Mouse (Mus musculus): ENCODE data around the gene Ank. TPM values are rescaled to one million over a fixed set of nuclear protein-coding genes. Genes with fewer than 3 reads are reported as not detected.
A peak's percentile ranks its signal among the peaks of the same experiment; 100 is the strongest.

Gene Ank
- polyA plus RNA-seq, 1 experiment from 2014 or later: 15.0 TPM

DNA sequence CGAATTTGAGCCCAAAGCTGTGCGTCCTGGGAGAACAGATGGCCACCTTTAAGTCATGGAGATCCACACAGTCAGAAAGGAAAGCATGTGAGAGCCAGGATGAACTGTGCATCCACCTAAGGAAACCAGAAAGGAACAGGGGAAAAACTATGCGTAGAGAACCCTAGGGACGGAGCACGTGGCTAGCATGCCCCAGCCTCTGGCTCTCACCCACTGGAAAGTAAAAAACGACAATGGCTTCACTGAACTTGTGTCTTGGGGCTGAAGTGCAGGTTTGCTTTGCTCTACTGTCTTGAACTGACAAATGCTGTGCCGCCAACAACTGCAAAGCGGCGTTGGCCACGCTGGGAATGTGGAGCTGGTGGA lies 159.4 kb downstream of the Ank start:
- H3K27ac ChIP-seq (replicated peaks; ENCODE audit: low read depth, low read length): no peak overlapping the region
- DNase-seq: no peak
- no peak overlapping the region for H3K4me2 ChIP-seq (ENCODE audit: low read length)
- H3K27me3 ChIP-seq (ENCODE audit: control insufficient read depth, insufficient read depth, low read length): no peaks in the 10 kb centered on the region
- H3K4me1 ChIP-seq (ENCODE audit: control insufficient read depth, insufficient read depth, low read length): peaks cover 11% of the 10 kb centered on the region
- peaks cover 19% of the 10 kb centered on the region for H3K36me3 ChIP-seq (ENCODE audit: control insufficient read depth, insufficient read depth, low read length)
- no peaks in the 10 kb centered on the region for H3K9me3 ChIP-seq (ENCODE audit: control insufficient read depth, low read length)
- no peak for ATAC-seq (ENCODE audit: low FRiP score, low TSS enrichment)
- no peak overlapping the region for H3K4me3 ChIP-seq (replicated peaks; ENCODE audit: low read depth, low read length)
- H3K9ac ChIP-seq (replicated peaks; ENCODE audit: low read length): no peak overlapping the region
- WGBS: 82% methylated on average over 10 of the region's 10 CpGs

DNA sequence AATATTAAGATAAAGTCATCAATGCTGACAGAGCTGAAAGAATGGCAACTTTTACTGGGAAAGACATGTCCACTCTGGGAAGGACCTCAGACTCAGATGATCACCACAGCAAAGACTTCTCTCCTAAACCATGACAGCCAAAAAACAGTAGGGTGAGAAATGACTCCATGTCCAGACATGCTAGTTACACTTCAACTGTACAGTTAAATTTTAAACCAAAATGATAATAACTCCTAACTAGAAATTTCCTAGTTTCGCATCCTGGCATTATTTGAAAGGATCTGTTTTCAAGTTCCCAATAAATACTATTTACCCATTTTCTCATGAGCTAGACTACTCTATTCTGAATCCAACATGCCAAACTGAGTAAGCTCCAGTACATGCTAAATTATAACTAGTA lies 159.8 kb downstream of the Ank start:
- no peak overlapping the region for H3K4me3 ChIP-seq (replicated peaks; ENCODE audit: low read depth, low read length)
- WGBS: 91% methylated on average over 1 of the region's 1 CpGs
- no peaks in the 10 kb centered on the region for H3K27me3 ChIP-seq (ENCODE audit: control insufficient read depth, insufficient read depth, low read length)
- H3K9ac ChIP-seq (replicated peaks; ENCODE audit: low read length): no peak overlapping the region
- DNase-seq: no peak
- no peaks in the 10 kb centered on the region for H3K9me3 ChIP-seq (ENCODE audit: control insufficient read depth, low read length)
- peaks cover 19% of the 10 kb centered on the region for H3K36me3 ChIP-seq (ENCODE audit: control insufficient read depth, insufficient read depth, low read length)
- H3K4me1 ChIP-seq (ENCODE audit: control insufficient read depth, insufficient read depth, low read length): peaks cover 11% of the 10 kb centered on the region
- H3K27ac ChIP-seq (replicated peaks; ENCODE audit: low read depth, low read length): no peak overlapping the region
- no peak overlapping the region for H3K4me2 ChIP-seq (ENCODE audit: low read length)
- no peak for ATAC-seq (ENCODE audit: low FRiP score, low TSS enrichment)

GRCm38 (mm10) chr15:27627794-27628193 lies 161.3 kb downstream of the Ank start:
- Histone ChIP-seq H3K4me2 (ENCODE audit: low read length) (no peak overlapping the region), H3K9me3 (ENCODE audit: control insufficient read depth, low read length) (no peaks in the 10 kb centered on the region), H3K4me3 (replicated peaks; ENCODE audit: low read depth, low read length) (no peak overlapping the region), H3K27ac (replicated peaks; ENCODE audit: low read depth, low read length) (no peak overlapping the region), H3K4me1 (ENCODE audit: control insufficient read depth, insufficient read depth, low read length) (peaks cover 11% of the 10 kb centered on the region), H3K27me3 (ENCODE audit: control insufficient read depth, insufficient read depth, low read length) (no peaks in the 10 kb centered on the region), H3K9ac (replicated peaks; ENCODE audit: low read length) (no peak overlapping the region), H3K36me3 (ENCODE audit: control insufficient read depth, insufficient read depth, low read length) (peaks cover 10% of the 10 kb centered on the region)
- DNase-seq (no peak), ATAC-seq (ENCODE audit: low FRiP score, low TSS enrichment) (no peak)
- WGBS: 95% methylated on average over 9 of the region's 9 CpGs

GRCm38 (mm10) chr15:27629046-27629445 lies 162.6 kb downstream of the Ank start:
- 0 out of 2 replicates have a peak overlapping the region, but pooled peaks have one; percentile 67 for H3K4me3 ChIP-seq (replicated peaks; ENCODE audit: low read depth, low read length)
- H3K9ac ChIP-seq (replicated peaks; ENCODE audit: low read length): no peak overlapping the region
- peak overlapping the region; percentile 59 for H3K4me2 ChIP-seq (ENCODE audit: low read length)
- H3K36me3 ChIP-seq (ENCODE audit: control insufficient read depth, insufficient read depth, low read length): peaks cover 9% of the 10 kb centered on the region; the same call in 1 of the 2 replicates
- H3K9me3 ChIP-seq (ENCODE audit: control insufficient read depth, low read length): no peaks in the 10 kb centered on the region
- ATAC-seq (ENCODE audit: low FRiP score, low TSS enrichment) (no peak), DNase-seq (no peak)
- peaks cover 11% of the 10 kb centered on the region for H3K4me1 ChIP-seq (ENCODE audit: control insufficient read depth, insufficient read depth, low read length)
- 81% methylated on average over 4 of the region's 4 CpGs for WGBS
- H3K27me3 ChIP-seq (ENCODE audit: control insufficient read depth, insufficient read depth, low read length): no peaks in the 10 kb centered on the region
- no peak overlapping the region for H3K27ac ChIP-seq (replicated peaks; ENCODE audit: low read depth, low read length)

DNA sequence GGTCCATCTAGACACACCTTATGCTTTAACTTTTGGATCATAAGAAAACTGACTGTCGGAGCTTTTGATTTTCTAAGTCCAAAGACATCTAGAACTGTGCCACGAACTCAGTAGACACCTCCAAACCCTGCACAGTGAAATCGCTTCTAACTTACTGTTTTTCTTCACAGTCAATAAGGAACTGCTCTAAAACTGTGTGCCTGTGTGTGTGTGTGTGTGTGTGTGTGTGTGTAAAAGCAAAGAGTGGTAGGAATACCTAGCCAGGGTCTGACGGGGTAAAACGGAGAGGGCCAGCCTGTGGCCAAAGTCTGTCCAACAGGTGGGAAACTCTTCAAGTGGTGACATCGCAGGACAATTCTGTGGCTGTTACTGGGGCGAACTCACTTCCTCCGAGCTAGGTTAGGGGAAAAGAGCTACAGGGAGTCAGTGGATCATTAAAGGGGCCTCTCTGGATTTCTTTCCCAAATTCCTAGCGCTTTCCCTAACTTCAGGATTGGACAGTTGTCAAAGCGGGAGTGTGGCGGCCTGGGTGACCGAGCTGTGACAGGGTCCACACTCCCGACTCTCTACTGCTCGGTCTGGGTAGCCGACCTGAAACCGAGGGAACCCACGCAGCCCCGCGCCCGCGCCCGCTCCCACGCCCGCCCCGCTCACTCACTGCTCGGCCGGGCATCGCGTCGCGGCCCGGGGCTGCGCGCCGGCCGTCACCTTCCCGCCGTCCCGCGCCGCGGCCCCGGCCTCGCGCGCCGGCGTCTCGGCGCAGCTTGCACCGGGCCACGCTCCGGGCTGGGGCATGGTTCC lies 163.5 kb downstream of the Ank start:
- ATAC-seq (ENCODE audit: low FRiP score, low TSS enrichment) (no peak; the same call in 1 of the 2 replicates), DNase-seq (peak; percentile 8)
- Histone ChIP-seq H3K27me3 (ENCODE audit: control insufficient read depth, insufficient read depth, low read length) (no peaks in the 10 kb centered on the region), H3K9ac (replicated peaks; ENCODE audit: low read length) (peak overlapping the region; percentile 60), H3K4me3 (replicated peaks; ENCODE audit: low read depth, low read length) (peak overlapping the region; percentile 67), H3K4me2 (ENCODE audit: low read length) (peak overlapping the region; percentile 59), H3K4me1 (ENCODE audit: control insufficient read depth, insufficient read depth, low read length) (peaks cover 11% of the 10 kb centered on the region), H3K36me3 (ENCODE audit: control insufficient read depth, insufficient read depth, low read length) (peaks cover 9% of the 10 kb centered on the region; the same call in 1 of the 2 replicates), H3K9me3 (ENCODE audit: control insufficient read depth, low read length) (no peaks in the 10 kb centered on the region), H3K27ac (replicated peaks; ENCODE audit: low read depth, low read length) (0 out of 2 replicates have a peak overlapping the region, but pooled peaks have one; percentile 14)
- WGBS: 5% methylated on average over 31 of the region's 53 CpGs

DNA sequence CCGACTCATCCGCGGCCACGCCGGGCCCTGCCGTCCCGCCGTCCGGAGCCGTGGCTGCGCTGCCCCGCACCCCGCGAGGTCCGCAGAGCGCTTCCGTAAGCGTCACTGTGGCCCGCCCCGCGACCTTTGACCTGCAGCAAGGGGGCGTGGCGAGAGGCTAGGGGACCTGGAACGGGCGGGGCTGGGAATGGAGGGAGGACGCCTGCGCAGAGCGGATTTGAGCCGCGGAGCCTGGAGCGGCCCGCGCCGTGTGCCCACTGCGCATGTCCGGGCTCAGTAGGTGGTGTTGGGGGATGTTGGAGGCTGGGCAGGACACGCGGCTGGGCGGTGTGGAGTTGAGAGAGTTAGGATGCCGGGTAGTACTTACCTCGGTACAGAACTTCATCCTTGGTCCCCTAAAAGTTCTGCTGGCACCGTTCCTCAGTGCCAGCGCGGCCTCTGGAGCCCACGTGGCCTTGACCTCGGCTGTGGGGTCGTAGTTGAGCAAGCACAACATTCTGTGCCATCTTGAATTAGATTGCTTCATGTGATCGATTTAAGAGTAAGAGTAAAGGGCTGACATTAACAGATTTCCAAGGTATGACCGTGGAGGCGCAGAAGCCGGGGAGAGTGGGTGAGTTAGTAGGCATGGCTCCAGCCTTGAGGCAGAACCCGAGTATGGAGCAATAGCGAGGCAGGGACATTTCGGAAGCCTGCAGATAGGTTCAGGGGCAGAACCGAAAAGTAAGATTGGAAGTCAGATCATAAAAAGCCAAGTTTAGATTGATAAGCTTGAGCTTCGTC lies 164.3 kb downstream of the Ank start, which contains the start of gene Otulin:
Otulin (minus strand) TSS at position 93 of the 783 bp plus-strand sequence.
- 6% methylated on average over 56 of the region's 56 CpGs for WGBS

DNA sequence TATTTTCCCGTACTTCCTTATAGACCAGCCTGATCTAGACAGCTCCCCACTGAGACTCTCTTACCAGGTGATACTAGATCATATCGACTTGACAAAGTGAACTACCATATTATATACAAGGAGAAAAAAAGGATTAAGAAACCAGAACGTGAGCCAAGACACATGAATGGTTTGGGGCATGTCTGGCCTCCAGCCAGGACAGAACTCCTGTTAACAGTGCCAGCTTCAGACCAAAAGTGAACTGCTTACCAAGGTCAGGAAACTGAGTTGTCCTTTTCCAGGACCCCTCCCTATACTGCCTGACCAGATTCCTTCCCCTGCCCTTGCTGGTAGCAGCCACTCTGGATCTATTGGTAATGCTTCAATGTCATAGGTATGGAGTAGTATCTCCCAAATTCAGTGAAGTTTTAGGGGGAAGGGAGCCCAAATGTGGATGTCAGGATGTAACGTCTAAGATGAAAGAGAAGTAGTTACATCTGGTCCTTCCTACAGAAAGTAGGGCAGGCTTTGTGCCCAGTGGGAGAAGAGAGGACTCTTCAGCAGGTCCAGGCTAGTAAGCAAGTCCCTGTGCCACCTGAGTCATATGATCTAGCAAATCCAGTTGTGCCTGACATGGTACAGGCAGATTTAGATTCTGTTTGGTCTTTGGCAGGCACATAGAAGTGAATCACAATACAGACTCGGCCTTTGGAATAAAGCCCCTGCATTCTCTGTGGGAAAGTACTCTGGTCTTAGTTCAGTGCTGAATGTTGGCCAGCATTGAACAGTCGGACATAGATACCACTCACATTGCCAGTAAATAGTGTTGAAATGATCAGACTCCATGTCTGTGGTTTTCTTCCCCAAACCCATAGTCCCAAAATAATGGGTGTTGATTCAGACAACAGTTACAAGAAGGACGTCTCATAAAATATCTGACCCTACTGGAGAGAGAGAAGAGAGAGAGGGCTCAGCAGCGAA lies 167.7 kb downstream of the Ank start:
- H3K27me3 ChIP-seq (ENCODE audit: control insufficient read depth, insufficient read depth, low read length): no peaks in the 10 kb centered on the region
- H3K36me3 ChIP-seq (ENCODE audit: control insufficient read depth, insufficient read depth, low read length): no peaks in the 10 kb centered on the region
- H3K9ac ChIP-seq (replicated peaks; ENCODE audit: low read length): no peak overlapping the region
- ATAC-seq (ENCODE audit: low FRiP score, low TSS enrichment) (no peak), DNase-seq (no peak)
- no peak overlapping the region for H3K4me3 ChIP-seq (replicated peaks; ENCODE audit: low read depth, low read length)
- H3K4me2 ChIP-seq (ENCODE audit: low read length): no peak overlapping the region
- peaks cover 8% of the 10 kb centered on the region for H3K4me1 ChIP-seq (ENCODE audit: control insufficient read depth, insufficient read depth, low read length)
- no peaks in the 10 kb centered on the region for H3K9me3 ChIP-seq (ENCODE audit: control insufficient read depth, low read length)
- H3K27ac ChIP-seq (replicated peaks; ENCODE audit: low read depth, low read length): no peak overlapping the region
- WGBS: 83% methylated on average over 8 of the region's 8 CpGs

More for the DNA sequence above, 164.3 kb downstream of the Ank start, which contains the start of gene Otulin:
- Histone ChIP-seq H3K9me3 (ENCODE audit: control insufficient read depth, low read length) (no peaks in the 10 kb centered on the region), H3K36me3 (ENCODE audit: control insufficient read depth, insufficient read depth, low read length) (peaks cover 4% of the 10 kb centered on the region; the same call in 1 of the 2 replicates), H3K4me1 (ENCODE audit: control insufficient read depth, insufficient read depth, low read length) (peaks cover 11% of the 10 kb centered on the region), H3K4me3 (replicated peaks; ENCODE audit: low read depth, low read length) (peak within 1 kb of the TSS; percentile 67), H3K9ac (replicated peaks; ENCODE audit: low read length) (peak within 1 kb of the TSS; percentile 60), H3K27me3 (ENCODE audit: control insufficient read depth, insufficient read depth, low read length) (no peaks in the 10 kb centered on the region), H3K27ac (replicated peaks; ENCODE audit: low read depth, low read length) (peak within 1 kb of the TSS; percentile 43; the same call in 1 of the 2 replicates), H3K4me2 (ENCODE audit: low read length) (peak within 1 kb of the TSS; percentile 59)
- DNase-seq (peak; percentile 99), ATAC-seq (ENCODE audit: low FRiP score, low TSS enrichment) (peak; percentile 99)

DNA sequence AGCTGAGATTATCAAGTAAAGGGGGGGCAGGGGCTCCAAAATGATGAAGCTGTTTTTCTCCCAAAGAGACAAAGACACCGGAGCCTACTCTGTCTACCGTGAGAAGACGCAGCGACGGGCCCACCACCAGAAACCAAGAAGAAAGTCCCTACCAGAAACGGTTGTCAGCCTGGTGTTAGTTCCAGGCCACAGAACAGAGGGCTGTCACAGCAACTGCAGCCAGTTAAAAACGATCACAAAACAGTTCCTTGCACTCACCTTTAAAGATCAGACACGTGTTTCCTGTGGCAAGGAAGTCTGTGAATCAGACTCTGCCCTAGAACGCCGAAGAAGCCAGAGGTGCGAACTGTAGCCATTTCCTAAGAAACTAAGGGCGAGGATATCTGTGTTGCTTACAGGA lies 174.7 kb downstream of the Ank start:
- Histone ChIP-seq H3K9ac (replicated peaks; ENCODE audit: low read length) (no peak overlapping the region), H3K27me3 (ENCODE audit: control insufficient read depth, insufficient read depth, low read length) (no peaks in the 10 kb centered on the region), H3K4me1 (ENCODE audit: control insufficient read depth, insufficient read depth, low read length) (no peaks in the 10 kb centered on the region), H3K27ac (replicated peaks; ENCODE audit: low read depth, low read length) (no peak overlapping the region), H3K9me3 (ENCODE audit: control insufficient read depth, low read length) (no peaks in the 10 kb centered on the region), H3K4me3 (replicated peaks; ENCODE audit: low read depth, low read length) (no peak overlapping the region), H3K4me2 (ENCODE audit: low read length) (no peak overlapping the region), H3K36me3 (ENCODE audit: control insufficient read depth, insufficient read depth, low read length) (no peaks in the 10 kb centered on the region)
- WGBS: 74% methylated on average over 12 of the region's 12 CpGs
- no peak for ATAC-seq (ENCODE audit: low FRiP score, low TSS enrichment)
- DNase-seq: no peak
